Mouse (Mus musculus) CH12.LX (cell line): ENCODE results near the gene Slc4a2. TPM values are rescaled to one million over a fixed set of nuclear protein-coding genes. Genes with fewer than 3 reads are reported as not detected.

Experiments used
- DNase-seq: peaks from one replicate; pipeline ENCODE4 v3.0.0-alpha.2; 2013; ENCODE audit errors: extremely low read depth
- H3K27ac ChIP-seq: 2 replicates; pipeline ENCODE4 v1.5.1; 2012; ENCODE audit warnings: low read depth, mild to moderate bottlenecking, control low read depth, moderate library complexity; ENCODE audit not compliant: insufficient read depth
- H3K27me3 ChIP-seq: replicated peaks from 2 replicates; pipeline ENCODE3; 2012; ENCODE audit warnings: inconsistent platforms
- H3K36me3 ChIP-seq, 2 experiments: replicated peaks in 1 of 2; 2 replicates each; pipeline versions ENCODE3 to v1.6.1; 2012; ENCODE audit warnings: inconsistent platforms in 1 of 2, low read length in 1 of 2, mild to moderate bottlenecking in 1 of 2, mixed read lengths in 1 of 2, moderate library complexity in 1 of 2; ENCODE audit not compliant: control insufficient read depth in 1 of 2, insufficient read depth in 1 of 2
- H3K4me1 ChIP-seq, 2 experiments: 2 replicates each; pipeline ENCODE4 v1.6.1; 2012; ENCODE audit warnings: inconsistent platforms in 1 of 2, moderate library complexity in 1 of 2; ENCODE audit not compliant: insufficient read depth in 2 of 2, control insufficient read depth in 1 of 2
- H3K4me2 ChIP-seq: 2 replicates; pipeline ENCODE4 v1.6.1; 2012; ENCODE audit warnings: low read depth, mild to moderate bottlenecking, control low read depth; ENCODE audit not compliant: poor library complexity, insufficient read depth, severe bottlenecking
- H3K4me3 ChIP-seq, 3 experiments: fragments of 150-350 bp in 1 of 3; sonication (generic) in 1 of 3; replicated peaks in 1 of 3; 2 replicates each; pipeline versions ENCODE3 to v1.5.1; 2011 to 2012; ENCODE audit warnings: low read depth in 2 of 3, low read length in 2 of 3, mild to moderate bottlenecking in 2 of 3, moderate library complexity in 2 of 3, control low read depth in 1 of 3, improper control_type of control experiment in 1 of 3, inconsistent platforms in 1 of 3, mixed read lengths in 1 of 3; ENCODE audit not compliant: poor library complexity in 1 of 3
- H3K79me2 ChIP-seq: replicated peaks from 2 replicates; pipeline ENCODE4 v1.6.1; 2012; ENCODE audit warnings: mild to moderate bottlenecking, moderate library complexity; ENCODE audit not compliant: control insufficient read depth, poor library complexity, insufficient read depth, severe bottlenecking; ENCODE audit errors: extremely low read depth
- H3K9ac ChIP-seq: 2 replicates; pipeline ENCODE4 v1.6.1; 2012; ENCODE audit warnings: low read depth, mild to moderate bottlenecking, control low read depth, moderate library complexity; ENCODE audit not compliant: insufficient read depth
- H3K9me3 ChIP-seq: replicated peaks from 2 replicates; pipeline ENCODE3; 2012; ENCODE audit warnings: low read length, inconsistent platforms, mixed read lengths
- BHLHE40 ChIP-seq: IDR thresholded peaks from 2 replicates; pipeline ENCODE4 v1.6.1; 2011; ENCODE audit warnings: mild to moderate bottlenecking, low read depth, low read length, improper control_type of control experiment
- ELF1 ChIP-seq: IDR thresholded peaks from 2 replicates; pipeline ENCODE4 v1.6.1; 2014; ENCODE audit warnings: low read depth, mild to moderate bottlenecking, inconsistent platforms, low read length, improper control_type of control experiment
- EP300 ChIP-seq: IDR thresholded peaks from 2 replicates; pipeline ENCODE4 v1.6.1; 2011; ENCODE audit warnings: low read length, improper control_type of control experiment
- ETS1 ChIP-seq: conservative IDR thresholded peaks from 2 replicates; pipeline ENCODE4 v1.6.1; 2012; ENCODE audit warnings: low read depth, mild to moderate bottlenecking, inconsistent platforms, low read length, improper control_type of control experiment, moderate library complexity
- GABPA ChIP-seq: IDR thresholded peaks from 2 replicates; pipeline ENCODE4 v1.6.1; 2012; ENCODE audit warnings: low read depth, low read length, improper control_type of control experiment, inconsistent platforms; ENCODE audit not compliant: insufficient replicate concordance
- IRF4 ChIP-seq: IDR thresholded peaks from 2 replicates; pipeline ENCODE4 v1.6.1; 2014; ENCODE audit warnings: low read depth, mild to moderate bottlenecking, inconsistent platforms, low read length, improper control_type of control experiment
- JUN ChIP-seq: IDR thresholded peaks from 2 replicates; pipeline ENCODE4 v1.6.1; 2011; ENCODE audit warnings: low read depth, mild to moderate bottlenecking, low read length, improper control_type of control experiment, moderate library complexity; ENCODE audit not compliant: insufficient read depth
- KAT2A ChIP-seq: IDR thresholded peaks from 2 replicates; pipeline ENCODE4 v1.6.1; 2012; ENCODE audit warnings: low read length, improper control_type of control experiment, inconsistent platforms; ENCODE audit not compliant: insufficient replicate concordance
- MAX ChIP-seq: IDR thresholded peaks from 2 replicates; pipeline ENCODE4 v1.6.1; 2011; ENCODE audit warnings: low read length, improper control_type of control experiment
- MEF2A ChIP-seq: IDR thresholded peaks from 2 replicates; pipeline ENCODE4 v1.6.1; 2014; ENCODE audit warnings: low read depth, mild to moderate bottlenecking, inconsistent platforms, low read length, improper control_type of control experiment, borderline replicate concordance
- MYC ChIP-seq: IDR thresholded peaks from 2 replicates; pipeline ENCODE4 v1.6.1; 2011; ENCODE audit warnings: low read depth, mild to moderate bottlenecking, improper control_type of control experiment, low read length
- NRF1 ChIP-seq: IDR thresholded peaks from 2 replicates; pipeline ENCODE4 v1.6.1; 2014; ENCODE audit warnings: low read depth, mild to moderate bottlenecking, inconsistent platforms, low read length, improper control_type of control experiment, moderate library complexity
- PAX5 ChIP-seq: IDR thresholded peaks from 2 replicates; pipeline ENCODE4 v1.6.1; 2012; ENCODE audit warnings: low read length, inconsistent platforms, mixed read lengths
- POLR2A ChIP-seq: IDR thresholded peaks from 2 replicates; pipeline ENCODE4 v1.6.1; 2011; ENCODE audit warnings: low read depth, mild to moderate bottlenecking, improper control_type of control experiment, low read length
- RCOR1 ChIP-seq: conservative IDR thresholded peaks from 2 replicates; pipeline ENCODE4 v1.6.1; 2012; ENCODE audit warnings: low read depth, mild to moderate bottlenecking, inconsistent platforms, low read length, improper control_type of control experiment
- SMC3 ChIP-seq: IDR thresholded peaks from 2 replicates; pipeline ENCODE4 v1.6.1; 2011; ENCODE audit warnings: low read depth, low read length, improper control_type of control experiment
- UBTF ChIP-seq: IDR thresholded peaks from 2 replicates; pipeline ENCODE4 v1.6.1; 2012; ENCODE audit warnings: low read depth, mild to moderate bottlenecking, inconsistent platforms, low read length, improper control_type of control experiment, moderate library complexity
- USF2 ChIP-seq: conservative IDR thresholded peaks from 2 replicates; pipeline ENCODE4 v1.6.1; 2011; ENCODE audit warnings: low read depth, low read length, improper control_type of control experiment
- ZC3H11A ChIP-seq: IDR thresholded peaks from 2 replicates; pipeline ENCODE4 v1.6.1; 2012; ENCODE audit warnings: low read depth, mild to moderate bottlenecking, inconsistent platforms, low read length, improper control_type of control experiment
- ZKSCAN1 ChIP-seq: IDR thresholded peaks from 2 replicates; pipeline ENCODE4 v1.6.1; 2012; ENCODE audit warnings: low read depth, inconsistent platforms, low read length, improper control_type of control experiment, borderline replicate concordance
- ZMIZ1 ChIP-seq: IDR thresholded peaks from 2 replicates; pipeline ENCODE4 v1.6.1; 2012; ENCODE audit warnings: low read depth, mild to moderate bottlenecking, inconsistent platforms, low read length, improper control_type of control experiment
- dilution Hi-C: fragments of 300-500 bp; cut with MboI; formaldehyde crosslinking; loops from 2 replicates; pipeline ENCODE4 v1.14.3; 2020; ENCODE audit warnings: low sequenced_read_pairs; ENCODE audit not compliant: extremely low pct_unique_long_range_greater_than_20kb, extremely low pct_ligation_motif_present
- in situ Hi-C: fragments of 300-500 bp; cut with MboI; formaldehyde crosslinking; loops from 3 replicates; pipeline ENCODE4 v1.14.3; 2019; ENCODE audit warnings: low sequenced_read_pairs, low pct_ligation_motif_present, low pct_unique_long_range_greater_than_20kb, mixed read lengths
- polyA plus RNA-seq: library from polyadenylated mRNA; unstranded; fragments of >175 nt; gene quantifications from 2 replicates; pipeline ENCODE4 v1.2.1, GENCODE M21; 2012; ENCODE audit warnings: low read depth; ENCODE audit not compliant: insufficient read length
- total RNA-seq, 2 experiments: library from RNA; depleted of rRNA; stranded (reverse); fragments of 300-350 nt in 1 of 2; fragments of >200 nt in 1 of 2; gene quantifications; 2 replicates each; pipeline ENCODE4 v1.2.3; 2012 to 2014

Gene Slc4a2
- total and polyA plus RNA-seq, 3 experiments: 12.9 to 27.2 (median 18.6) TPM

- Histone ChIP-seq H3K36me3 (no peaks in the 10 kb centered on the region), H3K4me3 (peak overlapping the region in 2 of 3 experiments; percentile 68 to 83), H3K9me3 (peaks cover 11% of the 10 kb centered on the region), H3K9ac (peak overlapping the region; percentile 61; the same call in 1 of the 2 replicates), H3K27me3 (no peaks in the 10 kb centered on the region), H3K4me1 (peaks cover 10 to 34% of the 10 kb centered on the region in 2 experiments), H3K4me2 (peak overlapping the region; percentile 76; the same call in 1 of the 2 replicates), H3K79me2 (no peaks in the 10 kb centered on the region), H3K27ac (no peak overlapping the region)
- dilution Hi-C loops (no loop called here), in situ Hi-C loops (no loop called here)
- 0 out of 2 replicates have a peak, but pooled peaks have one; percentile 15 for TF ChIP-seq ETS1
- TF ChIP-seq ELF1: peak; percentile 44
- no peak for TF ChIP-seq USF2
- DNase-seq: peak; percentile 55
Observed at GRCm38 (mm10) chr5:24384407-24384806, 39.2 kb upstream of the Slc4a2 start.

DNA sequence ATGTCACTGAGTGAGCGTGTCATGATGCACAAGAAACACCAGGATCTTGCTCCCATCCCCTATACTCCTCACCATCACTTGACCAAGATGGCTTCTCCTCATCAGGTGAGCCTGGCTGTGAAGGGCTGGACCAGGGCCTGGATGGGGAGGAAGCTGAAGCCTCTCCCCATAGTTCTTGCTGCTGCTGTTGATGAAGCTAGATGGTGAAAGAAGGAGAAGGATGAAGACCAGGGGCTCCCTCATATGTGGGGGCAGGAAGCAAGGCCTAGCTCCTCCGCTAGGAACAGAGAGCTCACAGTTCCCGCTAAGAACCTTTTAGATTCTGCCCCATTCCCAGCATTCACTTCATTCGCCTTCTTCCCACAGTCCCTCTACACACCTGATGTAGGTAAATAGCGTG is 38.3 kb upstream of the Slc4a2 start:
- Histone ChIP-seq H3K79me2 (no peaks in the 10 kb centered on the region), H3K4me1 (peaks cover 17 to 43% of the 10 kb centered on the region in 2 experiments), H3K4me3 (no peak overlapping the region), H3K27me3 (no peaks in the 10 kb centered on the region), H3K4me2 (no peak overlapping the region), H3K27ac (no peak overlapping the region), H3K9me3 (peaks cover 11% of the 10 kb centered on the region), H3K9ac (no peak overlapping the region), H3K36me3 (no peaks in the 10 kb centered on the region)
- dilution Hi-C loops: no loop called here
- TF ChIP-seq ZMIZ1: no peak
- TF ChIP-seq UBTF: no peak
- TF ChIP-seq ZKSCAN1: no peak
- in situ Hi-C loops: no loop called here
- DNase-seq: no peak

- dilution Hi-C loops: no loop called here
Observed at GRCm38 (mm10) chr5:24385887-24386550, 37.6 kb upstream of the Slc4a2 start.

More at GRCm38 (mm10) chr5:24385887-24386550, 37.6 kb upstream of the Slc4a2 start:
- DNase-seq: no peak
- H3K4me2 ChIP-seq: no peak overlapping the region
- in situ Hi-C loops: no loop called here
- TF ChIP-seq SMC3: no peak
- TF ChIP-seq MEF2A: no peak
- TF ChIP-seq ELF1: no peak
- no peak for TF ChIP-seq ZC3H11A
- TF ChIP-seq EP300: no peak
- no peak for TF ChIP-seq KAT2A
- TF ChIP-seq BHLHE40: no peak
- TF ChIP-seq ETS1: no peak
- TF ChIP-seq NRF1: no peak
- no peak for TF ChIP-seq POLR2A
- no peak for TF ChIP-seq PAX5
- TF ChIP-seq RCOR1: no peak
- TF ChIP-seq UBTF: no peak
- TF ChIP-seq JUN: no peak
- no peak for TF ChIP-seq GABPA
- TF ChIP-seq MYC: no peak
- TF ChIP-seq ZMIZ1: no peak
- TF ChIP-seq IRF4: no peak
- TF ChIP-seq MAX: no peak
- H3K36me3 ChIP-seq: no peaks in the 10 kb centered on the region
- H3K4me3 ChIP-seq: no peak overlapping the region
- H3K9me3 ChIP-seq: peaks cover 11% of the 10 kb centered on the region
- H3K4me1 ChIP-seq: peaks cover 19 to 50% of the 10 kb centered on the region in 2 experiments
- H3K79me2 ChIP-seq: no peaks in the 10 kb centered on the region
- no peaks in the 10 kb centered on the region for H3K27me3 ChIP-seq
- no peak overlapping the region for H3K27ac ChIP-seq
- no peak overlapping the region for H3K9ac ChIP-seq
